Comparison of ENCODE assay signal across 8 mouse cellular contexts in the genomic region with DNA sequence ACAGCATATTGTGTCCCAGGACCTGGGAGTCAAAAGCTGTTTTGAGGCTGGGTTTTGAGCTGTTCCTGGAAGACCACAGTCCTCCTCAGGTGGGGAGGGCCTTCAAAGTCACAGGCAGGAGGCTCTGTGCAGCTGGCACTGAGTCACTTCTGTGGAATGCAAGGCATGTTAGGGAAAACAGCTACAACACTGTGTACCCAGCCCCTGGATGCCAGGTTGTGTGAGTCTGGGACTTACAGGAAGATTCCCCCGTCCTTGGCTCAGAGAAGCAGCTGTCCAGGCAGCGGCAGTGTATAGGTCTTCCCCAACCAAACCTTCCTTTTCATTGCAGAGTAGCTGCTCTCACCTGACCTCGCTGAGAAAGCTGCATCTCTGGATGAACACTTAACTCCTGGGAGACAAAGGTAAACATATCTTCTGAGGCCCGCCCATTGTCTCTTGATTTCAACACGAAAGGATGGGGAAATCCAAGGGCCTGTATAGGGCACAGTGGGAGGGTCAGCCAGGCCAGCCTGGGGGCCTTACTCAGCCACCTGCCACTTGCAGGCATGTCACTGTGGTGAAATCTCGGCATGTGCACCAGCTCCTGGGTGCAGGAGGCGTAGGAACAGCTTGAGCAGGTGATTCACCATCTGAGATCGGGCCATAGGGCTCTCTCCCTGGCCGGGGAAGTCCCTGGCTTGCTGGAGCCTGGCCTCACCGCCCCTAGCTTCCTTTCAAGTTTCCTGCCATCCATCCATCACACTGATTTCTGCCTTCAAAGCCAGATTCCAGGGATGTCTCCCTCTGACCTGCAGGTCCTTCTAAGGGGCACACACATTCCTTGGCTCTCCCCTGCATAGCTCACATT.
A peak's percentile ranks its signal among the peaks of the same experiment; 100 is the strongest.
DNase-seq lines count a peak whose midpoint lies in the region; ATAC-seq lines count a peak whose summit lies in the region.
"Had no signal": no experiment of that assay in that cellular context is flagged by ENCODE, and none has a peak within 500 bp of the region (broad histone marks: within the 10 kb centered on the region; RNA-seq: fewer than 3 reads in every experiment).

No protein-coding gene starts in this region.

- peak; percentile 62; the same call in 1 of the 2 replicates for ATAC-seq in embryonic facial prominence, embryonic 14.5 days (ENCODE audit: low read depth)
- ATAC-seq in limb, embryonic 11.5 days (ENCODE audit: insufficient number of reproducible peaks, low FRiP score, low TSS enrichment, low read depth): 0 out of 2 replicates have a peak, but pooled peaks have one; percentile 35
- ATAC-seq: midbrain, embryonic 13.5 days had no signal

- peak; percentile 81 for DNase-seq in 3T3-L1 (ENCODE audit: low read depth, low spot score)
- peak; percentile 58 for DNase-seq in CD4-positive, CD25-positive, alpha-beta regulatory T cell, adult 2 months (ENCODE audit: low read depth, low spot score)
- DNase-seq in embryonic facial prominence, embryonic 14.5 days (ENCODE audit: low spot score): peak; percentile 54
- peak; percentile 25 for DNase-seq in limb, embryonic 11.5 days (ENCODE audit: low spot score)
- no peak for DNase-seq in left cerebral cortex, adult 11 months (ENCODE audit: low spot score)
- DNase-seq in c-Kit-positive CD71-positive TER-119-positive erythroid progenitor cells, embryonic 14.5 days (ENCODE audit: low spot score): no peak
- no peak for DNase-seq in B cell, adult 2 months

- H3K4me2 ChIP-seq in embryonic facial prominence, embryonic 14.5 days (ENCODE audit: low read depth, low read length): no peak overlapping the region
- no peak overlapping the region for H3K4me2 ChIP-seq in limb, embryonic 11.5 days (ENCODE audit: low read depth, severe bottlenecking)
- H3K4me2 ChIP-seq: midbrain, embryonic 13.5 days had no signal

- no peak overlapping the region for H3K27ac ChIP-seq in embryonic facial prominence, embryonic 14.5 days (replicated peaks; ENCODE audit: low read depth, low read length)
- H3K27ac ChIP-seq in limb, embryonic 11.5 days (replicated peaks; ENCODE audit: low read depth, low read length): no peak overlapping the region
- H3K27ac ChIP-seq: midbrain, embryonic 13.5 days had no signal

- H3K9ac ChIP-seq in embryonic facial prominence, embryonic 14.5 days (ENCODE audit: low read depth, low read length): no peak overlapping the region
- H3K9ac ChIP-seq in limb, embryonic 11.5 days (ENCODE audit: low read length): no peak overlapping the region
- H3K9ac ChIP-seq: midbrain, embryonic 13.5 days had no signal

- 20% methylated on average over 10 of the region's 10 CpGs for WGBS in embryonic facial prominence, embryonic 14.5 days
- WGBS in limb, embryonic 11.5 days: 15% methylated on average over 10 of the region's 10 CpGs

- peaks cover 12% of the 10 kb centered on the region; the same call in 1 of the 2 replicates for H3K4me1 ChIP-seq in embryonic facial prominence, embryonic 14.5 days (ENCODE audit: control insufficient read depth, insufficient read depth, low read length)
- no peaks in the 10 kb centered on the region for H3K4me1 ChIP-seq in limb, embryonic 11.5 days (ENCODE audit: control insufficient read depth, insufficient read depth, low read length)

- H3K36me3 ChIP-seq in embryonic facial prominence, embryonic 14.5 days (ENCODE audit: control insufficient read depth, insufficient read depth, low read length): no peaks in the 10 kb centered on the region
- H3K36me3 ChIP-seq in limb, embryonic 11.5 days (ENCODE audit: control insufficient read depth, insufficient read depth, low read length): no peaks in the 10 kb centered on the region
- H3K36me3 ChIP-seq: midbrain, embryonic 13.5 days had no signal

- no peaks in the 10 kb centered on the region for H3K9me3 ChIP-seq in embryonic facial prominence, embryonic 14.5 days (ENCODE audit: control insufficient read depth, low read length)
- H3K9me3 ChIP-seq in limb, embryonic 11.5 days (ENCODE audit: control insufficient read depth, low read length): no peaks in the 10 kb centered on the region
- H3K9me3 ChIP-seq: midbrain, embryonic 13.5 days had no signal

- no peak overlapping the region for H3K4me3 ChIP-seq in embryonic facial prominence, embryonic 14.5 days (ENCODE audit: low read depth, low read length)
- H3K4me3 ChIP-seq in limb, embryonic 11.5 days (ENCODE audit: low read depth, low read length): no peak overlapping the region
- H3K4me3 ChIP-seq: midbrain, embryonic 13.5 days had no signal

- H3K27me3 ChIP-seq in embryonic facial prominence, embryonic 14.5 days (replicated peaks; ENCODE audit: control insufficient read depth, insufficient read depth, low read length): no peaks in the 10 kb centered on the region
- H3K27me3 ChIP-seq in limb, embryonic 11.5 days (ENCODE audit: control insufficient read depth, insufficient read depth, low read length): no peaks in the 10 kb centered on the region
- H3K27me3 ChIP-seq: midbrain, embryonic 13.5 days had no signal

Comparison
In these comparisons a context has a peak if more than half of its experiments do, and no peak if none do; other contexts are left out.
1. DNase-seq: peak in 3T3-L1 (single experiment), CD4-positive, CD25-positive, alpha-beta regulatory T cell, adult 2 months (single experiment), embryonic facial prominence, embryonic 14.5 days (single experiment) and limb, embryonic 11.5 days (single experiment); none in left cerebral cortex, adult 11 months (single experiment), c-Kit-positive CD71-positive TER-119-positive erythroid progenitor cells, embryonic 14.5 days (single experiment) and B cell, adult 2 months (0 of 2).